Mouse (Mus musculus): ENCODE measurements around the gene Lclat1.

Gene Lclat1

DNA sequence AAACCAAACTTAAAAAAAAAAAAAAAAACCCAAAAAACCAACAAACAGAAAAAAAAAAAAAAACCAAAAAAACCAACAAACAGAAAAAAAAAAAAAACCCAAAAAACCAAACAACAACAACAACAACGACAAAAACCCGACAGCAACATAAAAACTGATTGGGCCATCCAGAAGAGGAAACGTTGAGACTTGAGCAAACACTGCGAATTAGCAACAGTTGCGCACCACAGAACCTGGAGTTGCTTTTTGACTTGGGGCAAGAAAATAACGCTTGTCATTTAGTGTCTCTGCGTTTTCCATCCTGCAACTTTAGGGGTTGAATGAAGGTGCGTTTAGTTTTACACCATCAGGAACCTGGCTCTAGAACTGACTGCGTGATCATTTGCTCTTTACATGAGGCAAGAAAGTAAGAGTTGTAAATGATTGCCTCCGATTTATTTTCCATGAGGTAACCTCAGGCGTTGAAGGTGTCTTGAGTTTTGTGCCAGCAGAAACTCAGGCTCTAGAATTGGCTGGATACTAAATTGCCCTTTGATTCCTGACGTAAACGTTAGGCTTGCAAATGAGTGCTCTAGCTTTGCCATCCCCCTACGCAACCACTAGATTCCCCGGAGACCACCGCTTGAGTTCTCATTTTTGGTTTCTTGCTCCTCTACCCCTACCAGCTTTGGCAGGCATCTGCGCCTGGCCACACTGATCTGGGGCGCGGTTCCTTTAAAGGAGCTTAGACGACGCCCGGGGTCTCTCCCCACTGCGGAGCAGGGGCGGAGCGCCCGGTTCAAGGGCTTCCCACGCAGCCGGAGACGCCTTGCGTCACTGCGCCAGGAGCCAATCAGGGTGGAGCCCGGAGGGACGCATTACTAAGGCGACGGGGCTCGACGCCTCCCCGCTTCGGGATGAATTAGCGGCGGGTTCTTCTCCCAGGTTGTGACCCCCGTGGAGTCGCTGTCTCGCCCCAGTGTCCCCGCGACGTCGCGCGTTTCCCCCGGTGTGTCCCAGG is at the start of gene Lclat1:
Gene Lclat1 (plus strand): TSS at position 828 of the 1,000 bp plus-strand sequence.
- peak; percentile 96 for DNase-seq (ENCODE audit: low spot score in 2 of 2)

DNA sequence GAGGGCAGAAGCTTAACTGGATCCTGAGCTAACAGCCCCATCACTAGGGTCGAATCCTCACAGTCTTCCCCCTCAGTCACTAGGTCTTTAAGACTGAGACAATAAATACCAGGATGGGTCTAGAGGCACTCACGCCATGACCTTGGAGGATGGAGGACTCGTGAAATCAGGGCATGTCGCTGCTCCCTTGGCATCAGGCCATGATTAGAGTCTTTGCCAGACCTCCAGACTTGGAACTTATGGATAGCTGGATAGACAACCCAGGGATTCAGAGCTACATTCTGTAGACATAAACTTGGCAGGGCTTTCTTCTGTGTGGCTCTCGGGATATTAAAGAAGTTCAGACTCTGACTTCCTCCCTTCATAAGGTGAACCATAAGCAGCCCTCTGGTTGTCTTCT is 49.5 kb upstream of the Lclat1 start:
- DNase-seq (ENCODE audit: low spot score in 2 of 2), result no peak

DNA sequence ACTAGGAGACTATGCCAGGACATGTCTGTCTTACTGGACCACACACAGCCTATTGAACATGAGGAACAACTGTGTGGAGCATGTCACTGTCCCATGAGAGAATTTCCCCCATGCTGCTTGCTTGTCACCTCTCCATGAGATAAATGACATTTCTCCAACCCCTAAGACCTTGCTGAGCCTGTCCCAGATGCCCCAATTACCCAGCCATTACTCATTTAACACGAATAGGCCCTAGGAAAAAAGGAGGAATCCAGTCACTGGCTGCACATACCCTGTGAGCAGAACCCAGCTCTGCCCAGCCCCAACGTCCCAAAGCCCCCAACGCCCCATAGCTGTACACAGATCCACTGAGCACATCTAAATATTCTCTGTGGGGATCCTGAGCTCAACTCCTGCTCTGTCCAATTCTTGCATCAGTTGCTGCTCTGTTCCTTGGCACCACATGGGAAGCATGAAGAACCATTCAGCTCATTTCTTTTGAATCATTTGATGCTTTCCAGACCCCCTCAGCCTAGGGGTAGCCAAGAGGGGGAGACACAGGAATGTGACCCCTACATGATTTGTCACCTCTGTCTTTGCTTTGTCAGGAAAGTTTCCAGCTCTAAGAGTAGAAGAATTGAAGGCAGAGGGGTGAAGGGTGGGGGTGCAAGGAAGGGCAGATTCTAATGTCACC is 47.4 kb upstream of the Lclat1 start:
- DNase-seq (ENCODE audit: low spot score in 2 of 2), result no peak

DNA sequence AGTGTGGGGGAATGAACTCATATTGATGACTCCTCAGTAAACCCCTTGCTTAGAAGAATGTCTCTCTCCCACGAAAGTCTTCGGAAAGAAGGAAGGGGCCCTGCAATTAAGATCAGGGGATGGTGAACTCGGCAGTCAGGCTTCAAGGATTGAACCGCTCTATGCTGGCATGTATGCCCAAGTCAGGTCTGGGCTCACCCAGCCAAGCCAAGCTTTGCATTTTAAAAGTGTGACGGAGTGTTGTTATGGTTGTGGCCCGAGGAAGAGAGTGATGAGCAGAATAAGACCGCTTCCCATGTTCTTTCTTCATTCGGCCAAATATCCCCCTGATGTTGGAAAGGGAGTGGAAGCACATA is 46.9 kb upstream of the Lclat1 start:
- DNase-seq (ENCODE audit: low spot score in 2 of 2), result no peak

DNA sequence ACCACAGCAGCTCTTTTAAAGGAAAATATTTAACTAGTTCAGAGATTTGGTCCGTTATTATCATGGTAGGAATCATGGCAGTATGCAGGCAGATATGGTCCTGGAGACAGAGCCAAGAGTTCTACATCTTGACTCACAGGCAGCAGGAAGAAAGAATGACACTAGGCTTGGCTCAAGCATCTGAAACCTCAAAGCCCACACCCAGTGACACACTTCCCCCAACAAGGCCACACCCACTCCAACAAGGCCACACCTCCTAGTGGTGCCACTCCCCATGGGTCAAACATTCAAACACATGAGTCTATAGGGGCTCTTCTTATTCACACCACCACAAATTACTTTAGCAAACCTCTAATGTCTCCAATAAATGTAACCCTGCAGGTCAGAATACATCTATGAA is 45.1 kb upstream of the Lclat1 start:
- DNase-seq (ENCODE audit: low spot score in 2 of 2), result no peak

DNA sequence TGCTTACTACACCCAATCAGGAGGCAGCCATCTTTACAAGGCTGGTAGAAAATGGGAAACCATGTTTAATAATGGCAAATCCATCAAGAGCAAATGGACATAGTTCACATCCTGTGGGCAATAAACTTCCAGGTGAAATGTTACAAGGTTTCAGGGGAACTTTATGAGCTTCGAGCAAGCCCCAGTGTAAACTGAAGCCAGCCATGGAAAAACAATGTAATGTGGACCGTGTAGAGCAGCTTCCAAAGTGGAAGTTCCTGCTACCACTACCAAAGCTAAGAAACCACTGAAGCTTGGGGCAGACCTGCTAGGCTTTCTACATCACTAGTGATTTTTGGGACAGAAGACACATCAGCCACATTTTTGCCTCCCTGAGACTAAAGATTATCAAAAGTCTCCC is 44.5 kb upstream of the Lclat1 start:
- no peak for DNase-seq (ENCODE audit: low spot score in 2 of 2)

DNA sequence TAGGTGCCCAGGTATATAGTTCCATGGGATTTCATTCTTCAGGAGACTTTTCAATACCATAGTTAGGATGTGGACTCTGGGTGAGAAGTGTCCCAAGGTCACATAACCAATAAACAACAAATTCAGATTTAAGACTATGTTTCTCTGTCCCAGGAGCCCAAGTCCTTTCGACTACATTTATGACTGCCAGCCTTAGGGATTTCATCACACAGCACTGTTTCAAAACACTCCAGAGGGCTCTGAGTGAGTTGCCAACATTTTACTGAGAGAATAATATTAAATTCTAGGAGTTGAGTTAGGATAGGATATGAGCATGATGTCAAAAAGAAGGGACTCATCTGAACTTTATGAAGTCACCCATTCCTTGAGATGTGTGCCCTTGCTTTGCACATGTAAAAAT is 44.0 kb upstream of the Lclat1 start:
- no peak for DNase-seq (ENCODE audit: low spot score in 2 of 2)

DNA sequence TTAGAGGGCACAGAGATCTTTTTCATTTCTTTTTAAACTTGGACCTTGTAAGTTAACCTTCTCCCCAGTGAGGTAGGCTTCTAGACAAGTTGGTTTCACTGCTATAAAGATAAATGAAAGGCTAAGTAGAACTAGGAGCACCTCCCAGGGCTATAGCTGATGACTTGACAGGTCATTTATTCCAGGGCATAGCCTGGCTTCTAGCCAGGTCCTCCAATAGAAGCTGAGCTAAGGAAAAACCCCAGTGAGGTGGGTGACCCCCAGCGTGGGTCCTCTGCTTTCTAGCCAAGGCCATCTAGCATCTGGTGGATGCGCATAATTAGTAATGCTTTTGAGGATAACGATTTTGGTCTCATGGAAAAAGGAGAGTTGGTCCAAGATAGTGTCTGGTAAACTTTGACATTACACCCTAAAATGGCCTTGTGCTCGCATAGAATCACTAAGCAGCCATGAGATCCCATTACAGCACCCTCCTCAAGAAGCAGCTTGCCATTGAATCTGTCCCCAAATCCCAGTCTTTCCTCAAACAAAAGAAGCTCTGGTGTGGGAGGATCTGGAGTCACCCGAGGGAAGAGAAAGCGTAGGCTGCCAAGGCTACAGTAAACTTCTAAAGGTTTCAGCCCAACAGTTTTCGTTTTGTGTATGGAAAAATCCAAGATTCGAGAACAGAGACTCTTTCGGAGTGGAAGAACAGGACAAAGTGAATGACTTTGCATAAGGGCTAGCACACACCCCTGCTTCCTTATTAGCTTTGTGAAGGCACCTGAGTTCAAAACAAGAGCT is 41.2 kb upstream of the Lclat1 start:
- no peak for DNase-seq (ENCODE audit: low spot score in 2 of 2)

DNA sequence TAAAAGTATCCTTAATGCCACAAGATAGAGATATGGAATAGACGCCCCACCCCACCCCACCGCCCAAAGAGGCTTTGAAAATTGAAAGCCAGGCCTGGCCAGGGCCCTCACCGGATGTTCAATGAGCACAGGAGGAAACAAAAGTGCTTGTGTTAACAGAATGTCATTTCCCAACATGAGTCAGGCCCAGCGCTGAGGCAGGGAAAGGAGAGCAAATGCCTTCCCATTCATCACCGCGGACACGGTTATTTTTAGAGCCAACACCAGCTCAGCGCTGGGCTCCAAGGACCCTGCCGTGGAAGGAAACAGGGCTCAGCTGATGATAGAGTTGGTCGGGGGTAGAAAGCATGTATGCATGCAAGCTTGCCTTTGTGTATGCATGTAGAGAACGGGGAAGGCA is 40.4 kb upstream of the Lclat1 start:
- DNase-seq (ENCODE audit: low spot score in 2 of 2), result peak; percentile 71 to 75

DNA sequence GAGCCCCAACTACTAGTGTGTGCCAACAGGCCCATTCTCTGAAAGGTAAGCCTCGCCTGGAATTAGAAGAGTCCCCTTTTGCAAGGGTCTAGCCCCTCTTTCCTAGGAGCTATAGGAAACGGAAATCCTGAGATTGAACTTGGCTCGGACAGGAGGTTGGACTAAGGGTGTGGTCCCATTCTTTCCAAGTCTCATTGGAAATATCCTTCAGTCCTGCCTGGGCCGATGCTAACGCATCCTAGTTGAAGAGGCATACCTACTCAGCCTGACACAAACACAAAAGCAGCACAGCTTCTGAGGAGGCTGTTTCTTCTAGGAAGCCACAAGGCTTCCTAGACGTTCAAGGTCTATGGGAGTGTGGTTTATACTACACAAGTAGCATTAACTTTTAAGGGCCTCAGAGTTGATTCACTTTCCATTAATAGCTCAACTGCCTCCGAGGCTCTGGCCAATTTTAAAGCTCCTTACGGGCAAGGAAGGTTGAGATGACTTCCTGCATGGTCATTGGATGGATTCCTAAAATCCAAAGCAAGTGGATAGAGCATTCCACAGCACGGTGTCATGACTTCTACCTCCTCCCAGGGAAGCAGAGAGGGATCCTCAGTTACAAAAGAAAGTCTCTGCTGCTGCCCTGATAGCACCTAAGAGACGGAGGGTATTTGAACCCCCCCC is 39.3 kb upstream of the Lclat1 start:
- DNase-seq (ENCODE audit: low spot score in 2 of 2), result peak in 1 of 2 experiments; percentile 51

DNA sequence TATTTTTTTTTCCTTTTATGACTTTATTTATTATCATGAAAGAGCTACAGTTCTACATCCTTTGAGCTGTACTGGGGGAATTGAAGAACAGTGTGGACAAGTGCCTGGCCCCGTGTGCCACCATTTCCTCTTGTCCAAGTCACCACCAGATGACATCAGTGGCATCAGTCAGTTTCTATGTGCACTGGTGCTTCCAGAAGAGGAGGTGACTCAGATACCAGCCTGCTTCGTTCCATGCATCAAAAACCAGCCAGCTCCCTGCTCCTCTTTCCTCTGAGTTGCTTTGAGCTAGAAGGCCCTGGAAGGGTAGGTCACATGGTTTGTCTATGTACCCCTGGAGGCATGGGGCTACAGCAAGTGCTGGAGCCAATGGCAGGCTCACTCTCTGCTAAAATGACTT is 37.3 kb upstream of the Lclat1 start:
- DNase-seq (ENCODE audit: low spot score in 2 of 2), result no peak

DNA sequence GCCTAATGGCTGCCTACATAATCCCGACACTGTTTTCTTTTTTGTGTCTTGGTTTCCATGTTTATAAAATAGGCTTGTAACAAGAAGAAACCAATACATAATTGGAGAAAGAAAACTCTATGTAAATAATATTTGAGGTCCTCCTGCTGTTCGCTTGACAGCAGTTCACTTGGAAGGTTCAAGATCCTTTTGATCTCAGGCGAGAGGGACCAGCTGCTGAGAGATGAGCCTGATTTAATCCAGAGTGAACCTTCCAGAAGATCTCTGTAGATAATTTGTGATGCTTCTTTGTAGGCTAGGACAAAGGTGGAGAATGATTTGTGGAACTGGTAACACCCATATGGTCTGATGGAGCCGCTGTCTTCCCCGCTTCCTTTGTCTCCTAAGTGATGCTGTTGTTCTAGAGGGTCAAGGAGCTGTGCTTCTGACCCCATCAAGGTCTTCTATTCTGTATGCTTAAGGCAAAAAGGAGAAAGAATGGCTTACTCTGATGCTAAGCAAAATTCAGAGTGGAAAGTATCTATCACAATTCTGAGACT is 36.0 kb upstream of the Lclat1 start:
- no peak for DNase-seq (ENCODE audit: low spot score in 2 of 2)

DNA sequence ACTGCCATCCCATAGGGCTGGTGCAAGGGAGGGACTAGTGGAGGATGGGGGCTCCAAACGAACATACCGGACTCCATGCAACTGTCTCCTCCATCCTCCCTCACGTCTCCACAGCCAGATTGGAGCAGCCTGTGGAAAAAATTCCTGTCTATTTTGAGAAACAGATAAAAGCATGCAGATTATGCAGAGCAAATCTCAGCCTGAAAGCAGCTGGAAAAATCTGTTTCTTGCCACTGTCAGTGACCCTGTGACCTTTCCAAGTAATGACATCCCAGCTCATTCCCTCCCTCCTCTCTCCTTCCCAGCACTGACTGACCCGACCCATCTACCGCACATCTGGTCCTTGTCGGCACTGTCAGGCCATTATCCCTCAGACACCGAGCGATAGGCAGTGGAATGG is 35.5 kb upstream of the Lclat1 start:
- peak; percentile 92 for DNase-seq (ENCODE audit: low spot score in 2 of 2)

DNA sequence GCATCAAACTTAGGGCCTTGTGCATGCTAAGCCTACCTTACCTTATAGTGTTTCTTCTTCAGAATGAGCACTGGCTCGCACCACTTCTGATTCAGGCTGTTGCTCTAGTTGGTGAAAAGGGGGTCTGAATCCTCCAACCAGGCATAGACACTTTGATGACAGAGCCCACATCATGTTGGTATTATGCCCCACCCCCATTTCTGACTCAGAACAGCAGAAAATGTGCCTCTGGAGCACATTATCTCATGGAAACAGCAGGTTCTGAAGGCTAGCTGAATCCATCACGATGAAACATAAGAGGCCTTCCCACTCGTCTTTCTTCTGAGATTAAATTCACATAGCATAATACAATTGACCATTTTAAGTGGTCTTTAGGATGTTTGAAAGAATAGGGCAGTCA is 33.2 kb upstream of the Lclat1 start:
- DNase-seq (ENCODE audit: low spot score in 2 of 2), result no peak

DNA sequence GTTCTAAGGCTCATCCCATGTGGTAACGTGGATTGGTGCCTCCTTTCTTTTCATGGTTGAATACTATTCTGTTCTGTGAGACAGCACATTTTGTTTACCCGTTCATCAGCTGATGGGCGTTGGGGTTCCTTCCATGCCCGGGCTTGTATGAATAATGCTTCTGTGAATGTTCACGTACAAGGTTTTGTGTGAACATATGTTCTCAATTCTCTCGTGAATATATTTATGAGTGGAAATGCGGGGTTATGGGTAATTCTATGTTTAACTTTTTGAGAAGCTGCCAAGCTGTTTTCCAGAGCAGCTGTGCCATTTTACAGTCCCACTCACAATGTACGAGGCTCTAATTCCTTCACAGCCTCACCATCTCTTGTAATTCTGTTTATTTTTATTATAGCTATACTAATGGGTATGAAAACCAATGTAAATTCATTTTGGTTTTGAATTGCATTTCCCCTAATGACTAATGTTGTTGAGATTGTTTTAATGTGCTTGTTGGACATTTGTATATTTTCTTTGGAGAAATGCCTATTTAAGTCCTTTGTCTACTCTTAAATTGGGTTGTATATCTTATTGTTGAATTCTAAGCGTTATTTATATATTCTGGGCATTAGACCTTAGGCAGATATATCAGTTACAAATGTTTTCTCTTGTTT is 32.4 kb upstream of the Lclat1 start:
- no peak for DNase-seq (ENCODE audit: low spot score in 2 of 2)

DNA sequence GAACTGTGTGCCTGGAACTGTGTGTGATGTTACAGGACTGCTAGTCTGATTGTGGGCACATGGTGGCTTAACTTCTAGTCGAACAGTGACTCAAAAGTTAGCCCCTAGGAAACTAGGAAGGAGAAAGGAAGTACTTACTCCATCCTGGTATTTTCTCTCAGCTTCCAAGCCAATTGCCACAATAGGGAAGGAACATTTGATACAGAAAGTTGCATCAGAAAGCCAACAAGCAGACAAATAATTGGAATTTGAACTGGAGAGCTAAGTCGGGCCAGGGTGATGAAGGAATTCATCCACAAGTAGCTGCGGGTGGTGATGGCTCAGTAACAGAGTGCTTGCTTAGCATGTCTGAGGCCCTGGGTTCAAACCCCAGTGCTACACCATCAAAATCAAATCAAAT is 30.1 kb upstream of the Lclat1 start:
- peak in 1 of 2 experiments; percentile 24 for DNase-seq (ENCODE audit: low spot score in 2 of 2)

DNA sequence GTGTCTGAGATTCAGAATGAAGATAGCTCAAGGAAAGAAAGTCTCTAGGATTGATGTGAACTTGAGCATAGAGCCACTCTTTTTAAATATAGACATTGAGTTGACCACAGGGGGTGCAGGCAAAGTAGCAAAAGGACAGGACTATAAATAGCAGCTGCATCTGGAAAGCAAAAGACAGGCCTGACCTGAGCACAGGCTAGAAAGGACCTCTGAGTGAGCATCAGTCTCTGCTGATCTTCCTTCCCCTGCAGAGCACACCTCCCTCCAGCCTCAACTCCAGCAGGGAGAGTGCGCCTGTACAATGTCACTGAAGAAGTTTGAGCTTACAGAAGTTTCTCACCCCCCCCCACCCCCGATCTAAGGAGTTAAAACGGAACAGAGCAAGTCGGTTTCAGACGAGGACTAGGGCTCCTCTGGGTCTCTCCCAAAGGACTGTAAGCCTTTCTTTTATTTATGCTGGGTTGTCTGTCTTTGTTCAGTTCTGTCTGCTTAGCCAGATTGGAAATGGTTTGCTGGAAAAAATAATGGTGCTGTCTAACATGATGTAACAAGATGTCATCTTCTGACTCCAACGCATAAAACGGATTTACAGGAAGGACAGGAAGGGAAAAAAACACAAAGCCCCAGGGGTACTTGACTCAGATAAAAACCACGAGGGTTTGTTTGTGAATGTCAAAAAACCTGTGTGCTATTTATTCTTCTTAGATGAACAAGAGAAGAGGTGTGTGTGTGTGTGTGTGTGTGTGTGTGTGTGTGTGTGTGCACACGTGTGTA is 26.2 kb upstream of the Lclat1 start:
- DNase-seq (ENCODE audit: low spot score in 2 of 2), result no peak

DNA sequence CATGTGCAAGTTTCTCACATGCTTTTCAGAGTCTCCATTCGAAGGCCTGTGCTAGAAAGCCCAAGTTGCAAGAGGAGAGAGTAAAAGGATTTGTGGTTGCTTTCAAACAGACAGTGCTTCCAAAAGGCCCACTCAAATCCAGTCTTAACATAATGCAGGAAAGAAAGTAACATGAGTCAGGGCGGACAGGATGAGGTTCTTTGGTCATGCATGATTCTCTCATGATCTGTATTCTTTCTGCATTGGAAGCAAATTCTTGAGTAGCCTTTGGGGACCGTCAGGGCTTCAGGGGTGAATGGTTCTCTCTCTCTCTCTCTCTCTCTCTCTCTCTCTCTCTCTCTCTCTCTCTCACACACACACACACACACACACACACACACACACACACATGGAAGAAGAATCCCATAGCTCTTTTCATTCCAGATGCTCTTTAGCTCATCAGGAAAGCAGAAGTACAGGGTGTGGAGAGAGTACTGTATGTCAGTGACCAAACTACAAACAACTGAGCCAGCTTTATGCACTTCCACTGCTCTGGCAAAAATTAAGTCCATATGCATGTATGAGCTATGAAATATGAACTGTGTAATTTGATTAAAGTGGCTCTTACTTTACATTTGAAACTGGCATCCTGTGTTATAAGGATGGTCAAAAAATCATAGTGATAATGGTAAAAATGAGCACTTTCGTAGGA is 25.1 kb upstream of the Lclat1 start:
- DNase-seq (ENCODE audit: low spot score in 2 of 2), result no peak

DNA sequence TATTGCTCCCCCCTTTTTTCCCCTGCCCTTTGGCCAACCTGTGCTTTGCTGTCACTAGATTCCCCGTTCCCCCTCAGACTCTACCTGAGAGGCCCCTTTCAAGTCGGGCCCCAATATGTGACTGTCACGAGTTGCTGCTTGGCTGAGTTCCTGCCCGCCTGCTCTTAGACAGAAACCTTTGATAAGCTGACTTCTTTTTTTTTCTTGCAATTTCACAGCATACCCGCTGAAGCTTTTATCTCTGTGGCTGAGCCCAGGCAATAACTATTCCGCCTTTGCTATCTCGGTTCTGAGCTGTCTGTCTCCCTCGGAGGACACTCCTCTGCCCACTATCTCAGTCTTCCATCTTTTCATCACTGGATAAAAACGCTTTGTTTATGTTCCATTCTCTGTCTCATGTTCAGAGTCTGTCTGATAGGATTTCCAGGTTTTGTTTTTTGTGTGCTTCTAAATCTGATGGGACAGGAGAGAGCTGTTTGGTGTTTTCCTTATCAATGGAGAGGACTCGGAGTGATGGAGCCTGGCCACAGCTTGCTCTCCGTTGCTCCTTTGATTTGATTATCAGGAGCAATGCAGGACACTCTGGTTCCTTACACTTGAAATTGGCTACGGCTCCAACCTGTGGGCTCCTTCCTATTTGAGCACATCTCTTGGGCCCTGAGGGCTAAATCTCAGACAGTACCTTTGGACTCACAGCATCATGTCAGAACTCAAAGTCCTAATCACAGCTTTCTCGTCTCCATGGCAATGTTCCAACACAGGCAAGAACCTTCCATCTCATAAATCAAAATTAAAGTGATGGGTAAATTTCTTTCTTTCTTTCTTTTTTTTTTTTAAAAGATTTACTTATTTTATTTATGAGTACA is 20.5 kb upstream of the Lclat1 start:
- DNase-seq (ENCODE audit: low spot score in 2 of 2), result no peak

All from heart, adult 9 months (tissue).